Mouse (Mus musculus) erythroblast, embryonic 14.5 days (primary cell): ENCODE measurements at regions not wholly inside any gene's neighbourhood (a gene's known extent, or its start where the extent isn't known, plus 50 kb on each side); places are given as distances from the start of the nearest gene placed in this dataset.

Experiments
- H3K27me3 ChIP-seq: 2 replicates; pipeline ENCODE4 v1.6.1; 2012; ENCODE audit warnings: inconsistent platforms; ENCODE audit not compliant: control insufficient read depth
- H3K36me3 ChIP-seq: 2 replicates; pipeline ENCODE4 v1.6.1; 2012; ENCODE audit warnings: mild to moderate bottlenecking, inconsistent platforms; ENCODE audit not compliant: control insufficient read depth
- H3K4me1 ChIP-seq: 2 replicates; pipeline ENCODE4 v1.6.1; 2012; ENCODE audit warnings: inconsistent platforms; ENCODE audit not compliant: control insufficient read depth
- H3K4me3 ChIP-seq: replicated peaks from 2 replicates; pipeline ENCODE3; 2012; ENCODE audit warnings: moderate library complexity, mild to moderate bottlenecking, inconsistent platforms
- H3K9me3 ChIP-seq: 2 replicates; pipeline ENCODE4 v1.6.1; 2012; ENCODE audit warnings: low read length, inconsistent platforms, mixed read lengths; ENCODE audit not compliant: control insufficient read depth
- GATA1 ChIP-seq: IDR thresholded peaks from 2 replicates; pipeline ENCODE4 v1.6.1; 2012; ENCODE audit warnings: low read length, inconsistent platforms, mixed read lengths
- TAL1 ChIP-seq: IDR thresholded peaks from 3 replicates; pipeline ENCODE4 v1.6.1; 2012; ENCODE audit warnings: low read length, inconsistent platforms, mixed read lengths

- Histone ChIP-seq H3K4me1 (no peaks in the 10 kb centered on the region), H3K27me3 (no peaks in the 10 kb centered on the region), H3K36me3 (no peaks in the 10 kb centered on the region), H3K9me3 (no peaks in the 10 kb centered on the region), H3K4me3 (no peak overlapping the region)
- TF ChIP-seq GATA1 (no peak), TAL1 (no peak)
Measured at GRCm38 (mm10) chr10:37907731-37908130, 769.0 kb upstream of the Marcks start.

DNA sequence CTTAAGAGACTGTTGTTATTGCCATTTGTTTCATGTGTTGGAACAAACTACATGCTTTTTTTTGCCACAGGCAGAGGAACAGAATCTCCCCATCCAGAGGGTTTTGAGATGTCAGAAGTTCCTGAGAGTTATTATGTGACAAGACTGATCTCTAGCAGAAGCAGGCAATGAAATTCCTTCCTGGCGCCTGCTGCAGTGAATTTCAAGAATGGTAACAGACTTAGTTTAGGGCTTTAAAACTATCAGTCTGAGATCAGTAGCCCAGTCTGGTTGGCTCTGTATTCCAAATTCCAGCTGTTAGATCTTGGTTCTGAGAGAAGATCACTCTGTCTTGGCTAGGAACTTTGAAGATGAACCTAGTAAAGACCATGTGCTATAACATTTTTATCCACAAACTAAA, 749.2 kb upstream of the Marcks start:
- H3K9me3 ChIP-seq = no peaks in the 10 kb centered on the region
- H3K27me3 ChIP-seq = no peaks in the 10 kb centered on the region
- H3K4me1 ChIP-seq = no peaks in the 10 kb centered on the region
- TF ChIP-seq GATA1 = no peak
- TF ChIP-seq TAL1 = no peak
- no peaks in the 10 kb centered on the region for H3K36me3 ChIP-seq
- H3K4me3 ChIP-seq = no peak overlapping the region

DNA sequence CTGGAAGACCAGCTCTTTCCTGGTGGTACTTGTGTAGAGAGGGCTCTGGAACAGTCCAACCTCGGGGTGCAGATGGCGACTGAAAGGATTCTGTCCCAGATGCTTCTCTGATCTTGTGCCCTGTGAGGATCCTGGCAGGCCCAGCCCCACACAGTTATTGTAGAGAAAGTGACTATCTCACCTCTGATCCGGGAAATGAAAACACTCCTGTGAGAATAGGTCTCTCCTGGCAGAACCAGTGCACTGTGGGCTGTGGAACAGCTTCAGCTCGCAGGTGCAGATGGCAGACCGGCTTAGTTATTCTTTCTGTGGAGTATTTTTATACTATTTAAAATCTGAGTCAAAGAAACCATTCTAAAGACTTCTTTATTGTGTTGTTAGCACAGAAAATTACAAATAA, 742.1 kb upstream of the Marcks start:
- Histone ChIP-seq H3K36me3 (no peaks in the 10 kb centered on the region), H3K9me3 (no peaks in the 10 kb centered on the region), H3K4me1 (no peaks in the 10 kb centered on the region), H3K27me3 (no peaks in the 10 kb centered on the region), H3K4me3 (no peak overlapping the region)
- no peak for TF ChIP-seq GATA1
- no peak for TF ChIP-seq TAL1

DNA sequence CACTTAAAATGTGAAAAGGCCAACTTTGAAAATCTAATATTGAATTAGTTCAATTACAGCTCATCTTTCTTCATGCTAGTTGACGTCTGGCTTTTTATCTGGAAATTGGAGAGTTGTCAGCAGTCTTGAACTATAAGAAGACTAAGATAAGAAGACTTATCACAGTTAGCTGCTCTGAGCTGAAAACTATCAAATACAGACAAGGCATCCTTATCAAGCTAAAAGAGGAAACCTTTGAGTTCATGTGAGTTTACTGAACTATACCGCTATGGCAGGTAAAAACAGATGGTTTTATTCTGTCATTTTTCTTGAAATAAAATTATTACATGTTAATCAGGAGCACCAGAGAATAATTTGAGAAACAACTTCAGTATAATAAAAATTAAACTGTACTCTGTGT, 735.2 kb upstream of the Marcks start:
- Histone ChIP-seq H3K4me3 (no peak overlapping the region), H3K9me3 (no peaks in the 10 kb centered on the region), H3K4me1 (no peaks in the 10 kb centered on the region), H3K36me3 (no peaks in the 10 kb centered on the region), H3K27me3 (no peaks in the 10 kb centered on the region)
- TF ChIP-seq TAL1 (no peak), GATA1 (no peak)

DNA sequence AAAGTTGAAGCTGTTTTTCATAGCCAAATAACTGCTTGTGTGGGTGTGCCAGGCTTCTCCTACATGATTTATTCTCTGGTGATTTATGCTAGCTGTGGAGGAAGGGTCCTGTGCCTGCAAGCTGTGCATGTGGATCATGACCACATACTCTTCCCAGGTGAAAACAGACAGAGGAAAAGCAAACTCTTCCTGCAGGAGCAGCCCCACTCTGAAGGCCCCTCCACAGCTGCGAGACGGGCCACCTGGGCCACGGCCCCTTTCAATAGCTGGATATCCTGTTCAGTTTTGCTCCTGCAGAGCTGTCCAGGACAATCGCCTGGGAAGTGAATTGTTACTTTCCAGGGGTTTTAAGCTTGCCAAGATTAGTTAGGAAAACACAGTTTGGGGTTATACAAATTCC, 722.3 kb upstream of the Marcks start:
- no peaks in the 10 kb centered on the region for H3K4me1 ChIP-seq
- H3K9me3 ChIP-seq = no peaks in the 10 kb centered on the region; the same call in 1 of the 2 replicates
- H3K4me3 ChIP-seq = no peak overlapping the region
- TF ChIP-seq GATA1 (no peak), TAL1 (no peak)
- H3K36me3 ChIP-seq = no peaks in the 10 kb centered on the region
- H3K27me3 ChIP-seq = no peaks in the 10 kb centered on the region

DNA sequence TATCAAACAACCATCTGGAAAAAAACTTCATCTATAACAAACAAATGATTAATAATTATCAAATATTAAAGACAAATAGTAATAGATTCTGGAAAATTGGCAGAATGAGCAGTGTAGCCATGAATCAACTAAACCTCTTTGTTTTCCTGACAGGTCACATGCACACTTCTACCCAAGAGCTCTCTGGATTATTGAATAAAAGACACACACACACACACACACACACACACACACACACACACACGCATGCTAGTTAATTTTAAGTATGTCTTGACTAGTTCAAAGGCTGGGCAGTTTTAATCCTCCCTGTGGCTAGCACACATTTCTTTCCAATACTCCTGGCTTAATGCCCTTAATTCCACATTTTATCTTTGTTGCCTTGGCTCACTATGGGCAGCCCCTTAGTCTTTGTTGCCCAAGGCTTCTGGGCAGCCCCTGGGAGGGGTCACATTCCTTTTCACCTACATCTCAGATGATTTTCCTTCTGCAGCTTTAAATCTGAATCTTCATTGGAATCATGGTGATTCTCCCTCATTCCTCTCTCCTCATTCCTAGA, 710.6 kb upstream of the Marcks start:
- TF ChIP-seq TAL1 (no peak), GATA1 (no peak)
- Histone ChIP-seq H3K9me3 (peaks cover 4% of the 10 kb centered on the region), H3K27me3 (no peaks in the 10 kb centered on the region), H3K36me3 (no peaks in the 10 kb centered on the region), H3K4me1 (no peaks in the 10 kb centered on the region), H3K4me3 (no peak overlapping the region)

- no peak overlapping the region for H3K4me3 ChIP-seq
- H3K27me3 ChIP-seq = no peaks in the 10 kb centered on the region
- no peak for TF ChIP-seq GATA1
- no peak for TF ChIP-seq TAL1
- H3K36me3 ChIP-seq = no peaks in the 10 kb centered on the region
- no peaks in the 10 kb centered on the region for H3K4me1 ChIP-seq
- no peaks in the 10 kb centered on the region for H3K9me3 ChIP-seq
Measured at GRCm38 (mm10) chr10:37842820-37843219, 704.1 kb upstream of the Marcks start.

GRCm38 (mm10) chr10:37841842-37842241, 703.1 kb upstream of the Marcks start:
- Histone ChIP-seq H3K4me3 (no peak overlapping the region), H3K36me3 (no peaks in the 10 kb centered on the region), H3K27me3 (no peaks in the 10 kb centered on the region), H3K4me1 (no peaks in the 10 kb centered on the region), H3K9me3 (no peaks in the 10 kb centered on the region)
- no peak for TF ChIP-seq TAL1
- no peak for TF ChIP-seq GATA1

DNA sequence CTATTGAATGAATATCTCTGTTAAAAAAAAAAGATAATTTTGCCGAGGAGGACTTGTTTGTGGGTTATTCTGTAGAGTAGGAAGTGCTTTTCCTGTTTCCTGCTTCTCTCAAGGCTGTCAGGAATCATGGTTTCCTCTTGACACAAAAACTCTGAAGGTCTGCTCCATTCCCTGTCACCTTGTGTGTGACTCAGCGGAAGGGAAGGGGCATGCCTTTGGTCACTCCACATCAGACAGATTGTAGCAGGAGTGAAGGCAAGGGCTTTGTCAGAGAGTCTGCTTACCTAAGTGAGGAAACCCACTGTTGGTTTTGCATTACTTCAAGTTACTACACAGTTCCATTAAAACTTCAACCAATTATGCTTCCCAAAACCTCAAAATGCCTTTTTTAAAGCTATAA, 699.0 kb upstream of the Marcks start:
- Histone ChIP-seq H3K36me3 (no peaks in the 10 kb centered on the region), H3K4me3 (no peak overlapping the region), H3K9me3 (no peaks in the 10 kb centered on the region), H3K4me1 (no peaks in the 10 kb centered on the region), H3K27me3 (no peaks in the 10 kb centered on the region)
- no peak for TF ChIP-seq GATA1
- no peak for TF ChIP-seq TAL1

GRCm38 (mm10) chr10:37813026-37813425, 674.3 kb upstream of the Marcks start:
- no peak overlapping the region for H3K4me3 ChIP-seq
- no peaks in the 10 kb centered on the region for H3K36me3 ChIP-seq
- H3K9me3 ChIP-seq = no peaks in the 10 kb centered on the region
- H3K27me3 ChIP-seq = no peaks in the 10 kb centered on the region
- no peak for TF ChIP-seq GATA1
- no peak for TF ChIP-seq TAL1
- no peaks in the 10 kb centered on the region for H3K4me1 ChIP-seq
